Mouse (Mus musculus): ENCODE results near the gene 1600002K03Rik. TPM values are rescaled to one million over a fixed set of nuclear protein-coding genes. Genes with fewer than 3 reads are reported as not detected.
"Not testable (repeated sequence)": the region's sequence is repeated elsewhere in the genome, so short reads cannot be mapped to it uniquely, and the experiment has no call there.

Gene 1600002K03Rik
- polyA plus RNA-seq, 1 experiment, result 21.5 TPM

GRCm38 (mm10) chr10:80187739-80188138, 15.0 kb downstream of the 1600002K03Rik start:
- DNase-seq (ENCODE audit: low spot score), result no peak

DNA sequence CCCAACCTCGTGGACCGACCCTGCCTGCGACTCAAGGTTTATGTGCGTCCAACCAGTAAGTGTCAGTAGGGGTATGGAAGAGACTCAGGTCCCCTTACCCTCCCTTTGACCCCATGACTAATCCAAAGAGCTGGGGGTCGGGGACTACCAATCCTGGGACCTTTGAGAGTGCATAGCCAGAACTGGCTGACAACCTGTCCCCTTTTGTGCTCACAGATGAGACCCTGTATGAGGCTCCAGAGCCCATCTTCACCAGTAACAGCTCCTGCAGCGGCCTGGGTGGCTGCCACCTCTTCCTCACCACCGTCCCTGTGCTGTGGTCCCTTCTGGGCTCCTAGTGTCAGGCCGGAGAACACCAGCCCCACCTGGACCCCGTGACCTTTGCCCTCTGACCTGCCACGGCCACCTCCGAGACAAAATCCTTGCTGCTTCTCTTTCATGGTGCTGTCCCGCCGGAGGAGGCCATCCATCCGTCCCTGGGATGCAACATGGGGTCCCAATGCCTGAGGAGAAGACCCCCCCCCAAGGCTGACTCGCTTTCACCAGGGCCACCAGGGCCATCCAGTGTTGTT, 15.8 kb downstream of the 1600002K03Rik start:
- DNase-seq (ENCODE audit: low spot score), result no peak

DNA sequence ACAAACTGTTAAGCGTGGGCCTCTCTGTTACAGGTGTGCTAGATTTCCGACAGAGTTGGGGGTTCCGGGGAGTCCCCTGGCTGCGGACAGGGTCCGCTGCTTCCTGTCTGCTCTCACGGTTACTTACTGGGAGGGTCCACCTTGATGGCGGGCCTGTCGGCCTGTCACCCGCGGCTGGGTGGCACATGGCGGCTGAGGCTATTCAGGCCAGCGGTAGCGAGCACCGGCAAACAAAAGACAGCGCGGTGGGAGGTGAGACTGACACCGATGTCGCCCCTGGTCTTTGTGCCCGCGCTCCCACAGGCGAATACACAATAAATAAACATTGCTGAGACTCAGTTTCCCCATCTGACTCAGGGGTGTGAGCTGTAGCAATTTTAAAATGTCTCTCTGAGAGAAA, 17.3 kb downstream of the 1600002K03Rik start:
- DNase-seq (ENCODE audit: low spot score), result no peak

GRCm38 (mm10) chr10:80190491-80191051, 17.8 kb downstream of the 1600002K03Rik start:
- peak; percentile 21 for DNase-seq (ENCODE audit: low spot score)

GRCm38 (mm10) chr10:80193976-80194375, 21.2 kb downstream of the 1600002K03Rik start:
- no peak for DNase-seq (ENCODE audit: low spot score)

- DNase-seq (ENCODE audit: low spot score), result no peak
Observed at GRCm38 (mm10) chr10:80194441-80194840, 21.7 kb downstream of the 1600002K03Rik start.

DNA sequence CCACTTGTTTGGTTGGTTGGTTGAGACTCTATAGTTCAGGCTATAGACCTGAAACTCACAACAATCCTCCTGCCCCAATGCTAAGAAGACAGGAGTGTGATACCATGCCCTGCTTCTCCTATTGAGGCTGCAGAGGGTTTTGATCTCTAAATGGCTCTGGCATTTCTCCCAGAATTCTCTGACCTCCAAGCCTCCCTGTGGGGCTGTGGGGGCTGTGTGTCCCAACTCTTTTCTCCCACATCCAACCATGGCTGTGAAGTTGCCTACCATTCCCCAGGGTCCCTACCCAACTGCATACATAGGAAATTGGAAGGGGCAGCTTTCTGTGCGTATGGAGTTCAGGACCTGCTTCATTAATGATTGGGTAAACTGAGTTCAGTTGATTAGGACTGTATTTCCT, 23.4 kb downstream of the 1600002K03Rik start:
- DNase-seq (ENCODE audit: low spot score), result no peak

GRCm38 (mm10) chr10:80196778-80197581, 24.2 kb downstream of the 1600002K03Rik start:
- DNase-seq (ENCODE audit: low spot score), result no peak

- no peak for DNase-seq (ENCODE audit: low spot score)
Observed at GRCm38 (mm10) chr10:80199440-80200008, 26.8 kb downstream of the 1600002K03Rik start.

GRCm38 (mm10) chr10:80200485-80200884, 27.7 kb downstream of the 1600002K03Rik start:
- no peak for DNase-seq (ENCODE audit: low spot score)

GRCm38 (mm10) chr10:80204055-80204454, 31.3 kb downstream of the 1600002K03Rik start:
- no peak for DNase-seq (ENCODE audit: low spot score)

DNA sequence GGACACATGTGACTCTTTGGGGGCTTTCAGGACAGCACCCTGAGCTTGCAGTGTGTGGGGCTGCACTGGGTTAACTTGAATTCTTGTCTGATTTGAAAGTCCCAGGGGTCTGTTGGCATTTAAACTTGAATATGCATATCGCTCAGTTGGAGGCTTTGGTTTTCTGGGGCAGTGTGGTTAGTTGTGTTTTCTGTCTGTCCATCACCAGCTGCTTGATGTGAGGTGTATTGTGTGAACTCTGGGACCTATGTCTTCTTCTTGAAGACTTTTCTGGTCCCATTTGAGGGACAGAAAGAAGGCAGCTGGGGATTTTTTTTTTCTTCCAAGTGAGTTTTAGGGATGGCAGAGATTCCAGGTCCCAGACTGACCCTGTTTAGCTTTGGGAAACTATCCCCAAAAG, 34.5 kb downstream of the 1600002K03Rik start:
- no peak for DNase-seq (ENCODE audit: low spot score)

GRCm38 (mm10) chr10:80207676-80208075, 34.9 kb downstream of the 1600002K03Rik start:
- DNase-seq (ENCODE audit: low spot score), result no peak

DNA sequence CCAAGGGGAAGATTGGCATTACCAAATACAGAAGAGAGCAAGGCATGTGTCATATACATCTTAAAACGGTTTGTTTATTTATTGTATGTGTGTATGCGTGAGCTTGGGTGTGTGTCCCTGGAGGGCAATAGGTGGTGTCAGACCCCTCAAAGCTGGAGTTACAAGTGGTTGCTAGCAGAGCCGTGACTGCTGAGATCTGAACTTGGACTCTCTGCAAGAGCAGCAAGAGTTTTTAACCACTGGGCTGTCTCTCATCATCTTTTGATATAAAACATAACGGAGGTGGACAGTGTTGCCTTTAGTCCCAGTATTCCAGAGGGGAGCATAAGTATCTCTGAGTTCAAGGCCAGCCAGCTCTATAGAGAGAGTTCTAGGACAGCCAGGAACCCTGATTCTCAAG, 35.5 kb downstream of the 1600002K03Rik start:
- no peak for DNase-seq (ENCODE audit: low spot score)

- DNase-seq (ENCODE audit: low spot score), result no peak
Observed at GRCm38 (mm10) chr10:80208841-80209371, 36.2 kb downstream of the 1600002K03Rik start.

DNA sequence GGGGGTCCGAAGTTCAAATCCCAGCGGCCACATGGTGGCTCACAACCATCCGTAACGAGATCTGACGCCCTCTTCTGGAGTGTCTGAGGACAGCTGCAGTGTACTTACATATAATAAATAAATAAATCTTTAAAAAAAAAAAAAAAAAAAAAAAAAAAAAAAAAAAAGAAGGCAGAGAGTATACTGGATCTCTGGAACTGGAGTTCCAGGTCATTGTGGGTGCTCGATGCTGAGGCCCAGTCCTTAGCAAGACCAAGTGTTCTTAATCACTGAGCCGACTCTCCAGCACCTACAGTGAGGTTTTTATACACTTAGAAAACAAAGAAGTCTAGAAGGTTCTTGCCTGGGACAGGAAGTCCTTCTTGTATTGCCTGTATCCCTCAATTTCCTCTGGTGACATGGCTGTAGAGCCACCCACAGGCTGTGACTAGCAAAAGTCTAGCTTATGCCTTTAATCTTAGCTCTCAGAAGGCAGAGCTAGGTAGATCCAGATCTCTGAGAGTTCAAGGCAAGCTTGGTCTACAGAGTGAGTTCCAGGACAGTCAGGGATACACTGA, 38.9 kb downstream of the 1600002K03Rik start:
- DNase-seq (ENCODE audit: low spot score), result not testable (repeated sequence)

GRCm38 (mm10) chr10:80215048-80215772, 42.5 kb downstream of the 1600002K03Rik start:
- no peak for DNase-seq (ENCODE audit: low spot score)

DNA sequence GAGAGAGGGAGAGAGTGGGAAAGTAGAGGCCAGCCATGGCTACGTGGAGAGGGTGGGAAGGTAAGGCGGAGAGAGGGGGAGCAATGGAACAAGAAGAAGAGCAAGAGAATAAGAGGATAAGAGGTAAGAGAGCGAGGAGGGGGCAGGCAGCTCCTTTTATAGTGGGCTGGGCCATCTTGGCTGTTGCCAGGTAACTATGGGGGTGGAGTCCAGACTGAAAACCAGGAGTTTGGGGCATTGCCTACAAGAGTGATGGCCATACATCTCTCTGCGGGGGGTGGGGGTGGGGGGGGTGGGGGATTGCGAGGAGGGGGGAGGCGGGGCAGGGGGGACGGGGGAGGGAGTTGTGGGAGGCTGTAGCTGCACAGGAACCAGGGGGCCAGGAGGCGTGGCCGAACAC, 47.9 kb downstream of the 1600002K03Rik start:
- DNase-seq (ENCODE audit: low spot score), result no peak

GRCm38 (mm10) chr10:80223137-80223536, 50.4 kb downstream of the 1600002K03Rik start:
- not testable (repeated sequence) for DNase-seq (ENCODE audit: low spot score)
